Mouse (Mus musculus) erythroblast, embryonic 14.5 days (primary cell): ENCODE data around the gene Tent5b. TPM values are rescaled to one million over a fixed set of nuclear protein-coding genes. Genes with fewer than 3 reads are reported as not detected.

Source experiments
- H3K27me3 ChIP-seq: 2 replicates; pipeline ENCODE4 v1.6.1; 2012; ENCODE audit warnings: inconsistent platforms; ENCODE audit not compliant: control insufficient read depth
- H3K36me3 ChIP-seq: 2 replicates; pipeline ENCODE4 v1.6.1; 2012; ENCODE audit warnings: mild to moderate bottlenecking, inconsistent platforms; ENCODE audit not compliant: control insufficient read depth
- H3K4me1 ChIP-seq: 2 replicates; pipeline ENCODE4 v1.6.1; 2012; ENCODE audit warnings: inconsistent platforms; ENCODE audit not compliant: control insufficient read depth
- H3K4me3 ChIP-seq: replicated peaks from 2 replicates; pipeline ENCODE3; 2012; ENCODE audit warnings: moderate library complexity, mild to moderate bottlenecking, inconsistent platforms
- H3K9me3 ChIP-seq: 2 replicates; pipeline ENCODE4 v1.6.1; 2012; ENCODE audit warnings: low read length, inconsistent platforms, mixed read lengths; ENCODE audit not compliant: control insufficient read depth
- GATA1 ChIP-seq: IDR thresholded peaks from 2 replicates; pipeline ENCODE4 v1.6.1; 2012; ENCODE audit warnings: low read length, inconsistent platforms, mixed read lengths
- TAL1 ChIP-seq: IDR thresholded peaks from 3 replicates; pipeline ENCODE4 v1.6.1; 2012; ENCODE audit warnings: low read length, inconsistent platforms, mixed read lengths
- polyA plus RNA-seq: library from polyadenylated mRNA; stranded (reverse); fragments of >175 nt; gene quantifications from 2 replicates; pipeline ENCODE4 v1.2.3, GENCODE M21; 2012

The Tent5b gene
- polyA plus RNA-seq, 1 experiment = not detected

GRCm38 (mm10) chr4:133536081-133536480 is 56.1 kb downstream of the Tent5b start:
- H3K4me1 ChIP-seq = no peaks in the 10 kb centered on the region
- H3K36me3 ChIP-seq = peaks cover 89% of the 10 kb centered on the region
- no peaks in the 10 kb centered on the region for H3K9me3 ChIP-seq
- no peaks in the 10 kb centered on the region for H3K27me3 ChIP-seq
- TF ChIP-seq GATA1 (no peak), TAL1 (no peak)
- H3K4me3 ChIP-seq = no peak overlapping the region

DNA sequence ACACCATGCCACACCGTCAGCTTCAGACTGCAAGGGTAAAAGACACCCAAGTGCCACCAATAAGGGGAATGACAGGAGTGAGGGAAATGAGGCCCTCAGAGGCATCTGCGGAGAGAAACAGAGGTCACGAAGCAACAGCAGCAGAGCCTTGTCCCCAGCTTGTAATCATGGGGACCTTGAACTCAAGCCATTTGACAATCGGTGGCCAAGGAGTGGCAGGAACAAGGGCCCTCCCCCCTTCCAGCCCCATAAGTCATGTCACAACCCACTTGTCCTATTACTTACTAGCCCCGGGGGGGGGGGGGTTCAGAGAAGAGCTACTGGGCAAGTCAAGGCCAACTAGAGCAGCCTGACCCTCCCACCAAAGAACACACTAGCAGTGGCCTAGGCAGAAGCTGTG is 56.7 kb downstream of the Tent5b start:
- Histone ChIP-seq H3K36me3 (peaks cover 88% of the 10 kb centered on the region), H3K27me3 (no peaks in the 10 kb centered on the region), H3K4me1 (no peaks in the 10 kb centered on the region), H3K9me3 (no peaks in the 10 kb centered on the region), H3K4me3 (no peak overlapping the region)
- TF ChIP-seq TAL1 (no peak), GATA1 (no peak)

Other genes starting within 250 kb of the Tent5b start
- gene Map3k6, start 239.3 kb upstream of the Tent5b start, polyA plus RNA-seq = 0.64 and 1.2 TPM in 2 replicates
- gene Sytl1, start 217.0 kb upstream of the Tent5b start, polyA plus RNA-seq = 0.07 and 0.20 TPM in 2 replicates
- gene Tmem222, start 202.3 kb upstream of the Tent5b start, polyA plus RNA-seq = 4.2 and 5.3 TPM in 2 replicates
- 23.1 and 24.0 TPM in 2 replicates for gene Wdtc1, start 126.7 kb upstream of the Tent5b start, polyA plus RNA-seq
- gene Slc9a1, start 110.4 kb upstream of the Tent5b start, polyA plus RNA-seq = 3.7 and 3.8 TPM in 2 replicates
- gene Trnp1, start 18.4 kb downstream of the Tent5b start, polyA plus RNA-seq = not detected in 2 replicates
- gene Kdf1, start 38.8 kb downstream of the Tent5b start, polyA plus RNA-seq = not detected in 2 replicates
- gene Nudc, start 65.9 kb downstream of the Tent5b start, polyA plus RNA-seq = 24.0 and 28.9 TPM in 2 replicates
- not detected in 2 replicates for gene Nr0b2, start 73.2 kb downstream of the Tent5b start, polyA plus RNA-seq
- gene Gpatch3, start 94.6 kb downstream of the Tent5b start, polyA plus RNA-seq = 1.2 and 1.6 TPM in 2 replicates
- gene Gpn2, start 104.2 kb downstream of the Tent5b start, polyA plus RNA-seq = 4.0 and 4.2 TPM in 2 replicates
- gene Sfn, start 122.0 kb downstream of the Tent5b start, polyA plus RNA-seq = 0.06 and 0.22 TPM in 2 replicates
- 0.25 and 0.43 TPM in 2 replicates for gene Zdhhc18, start 170.0 kb downstream of the Tent5b start, polyA plus RNA-seq
- 1.6 and 2.0 TPM in 2 replicates for gene Pigv, start 192.5 kb downstream of the Tent5b start, polyA plus RNA-seq